Mouse (Mus musculus) brain, embryonic 14.5 days (tissue): ENCODE measurements around the gene Entpd7. TPM values are rescaled to one million over a fixed set of nuclear protein-coding genes. Genes with fewer than 3 reads are reported as not detected.

Source experiments
- DNase-seq: peaks from one replicate; pipeline ENCODE4 v3.0.0-alpha.2; 2011; ENCODE audit warnings: low read depth
- CTCF ChIP-seq: fragments of 200-500 bp; IDR thresholded peaks from 2 replicates; pipeline ENCODE4 v1.5.1; 2012; ENCODE audit warnings: inconsistent platforms, mild to moderate bottlenecking, moderate library complexity, borderline replicate concordance; ENCODE audit not compliant: insufficient read depth, insufficient read length; ENCODE audit errors: extremely low read depth
- POLR2A ChIP-seq: fragments of 200-500 bp; IDR thresholded peaks from 2 replicates; pipeline ENCODE4 v1.6.1; 2012; ENCODE audit warnings: mild to moderate bottlenecking, inconsistent platforms, borderline replicate concordance; ENCODE audit not compliant: poor library complexity, insufficient read depth, insufficient read length, severe bottlenecking; ENCODE audit errors: extremely low read depth
- polyA plus RNA-seq: library from polyadenylated mRNA; depleted of rRNA; stranded (reverse); fragments of >200 nt; gene quantifications from 2 replicates; pipeline ENCODE4 v1.2.3, GENCODE M21; 2012

The Entpd7 gene
- polyA plus RNA-seq, 1 experiment: 10.1 TPM

DNA sequence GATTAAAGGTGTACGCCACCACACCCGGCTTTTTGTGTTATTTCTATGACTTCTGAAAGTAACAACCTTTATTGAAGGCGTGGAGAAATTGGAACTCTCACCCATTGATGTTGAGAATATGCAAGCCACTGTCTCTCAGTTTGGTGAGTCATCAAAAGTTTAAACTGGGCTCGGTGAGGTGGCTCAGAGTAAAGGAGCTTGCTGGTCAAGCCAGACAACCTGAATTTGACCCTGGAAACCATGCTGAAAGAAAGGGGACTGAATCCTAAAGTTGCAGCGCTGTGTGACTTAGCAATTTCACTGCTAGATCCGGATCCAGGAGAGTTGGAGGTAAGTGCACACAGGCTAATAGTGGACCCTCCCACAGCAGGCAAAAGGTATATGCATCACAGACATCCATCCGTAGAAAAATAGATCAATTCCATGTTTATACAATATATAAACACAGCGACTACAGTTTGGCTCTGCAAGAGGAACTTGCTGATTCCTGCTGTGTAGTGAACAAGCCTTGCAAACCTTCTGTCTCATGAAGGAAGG, 10.9 kb upstream of the Entpd7 start:
- no peak for TF ChIP-seq POLR2A
- TF ChIP-seq CTCF: no peak
- DNase-seq: no peak

DNA sequence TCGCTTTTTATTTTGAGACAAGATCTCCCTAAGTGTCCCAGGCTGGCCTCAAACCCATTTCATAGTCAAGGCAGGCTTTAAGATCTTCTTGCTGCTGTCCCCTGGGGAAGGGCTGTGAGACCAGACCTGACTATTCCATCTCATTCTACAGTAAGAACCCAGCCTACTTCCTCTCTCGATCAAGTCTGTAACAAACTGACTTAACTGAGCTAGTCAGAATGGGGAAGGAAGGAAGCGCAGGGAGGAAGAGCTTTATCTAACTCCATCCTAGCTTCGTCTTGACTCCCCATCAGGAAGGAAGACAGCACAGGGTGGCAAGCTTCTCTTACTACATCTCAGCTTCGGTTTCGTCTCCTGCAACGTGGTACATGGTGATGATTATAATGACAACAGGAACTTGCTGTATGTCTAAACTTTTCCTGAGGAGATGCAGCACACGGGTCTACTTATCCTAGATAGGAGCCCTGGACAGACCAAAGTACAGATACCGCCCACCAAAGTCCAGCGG, 9.9 kb upstream of the Entpd7 start:
- TF ChIP-seq POLR2A (no peak), CTCF (no peak)
- DNase-seq: no peak

DNA sequence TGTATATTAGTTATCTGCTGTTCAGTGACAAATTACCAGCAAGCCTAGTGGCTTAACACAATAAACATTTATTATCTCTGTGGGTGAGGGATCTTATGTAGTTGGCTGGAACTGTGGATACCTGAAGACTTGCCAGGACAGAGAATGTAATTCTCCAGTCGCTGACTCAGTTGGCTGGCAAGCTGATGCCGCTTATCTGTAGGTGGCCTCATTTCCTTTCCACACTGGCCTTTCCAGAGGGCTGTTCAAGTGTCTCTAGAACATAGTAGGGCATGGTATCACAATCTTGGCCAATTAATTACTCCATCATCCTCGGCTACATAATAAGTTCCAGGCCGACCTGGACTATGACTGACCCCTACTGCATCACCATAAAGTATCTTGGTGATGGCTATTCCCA, 7.9 kb upstream of the Entpd7 start:
- DNase-seq: no peak
- TF ChIP-seq POLR2A: no peak
- TF ChIP-seq CTCF: no peak

DNA sequence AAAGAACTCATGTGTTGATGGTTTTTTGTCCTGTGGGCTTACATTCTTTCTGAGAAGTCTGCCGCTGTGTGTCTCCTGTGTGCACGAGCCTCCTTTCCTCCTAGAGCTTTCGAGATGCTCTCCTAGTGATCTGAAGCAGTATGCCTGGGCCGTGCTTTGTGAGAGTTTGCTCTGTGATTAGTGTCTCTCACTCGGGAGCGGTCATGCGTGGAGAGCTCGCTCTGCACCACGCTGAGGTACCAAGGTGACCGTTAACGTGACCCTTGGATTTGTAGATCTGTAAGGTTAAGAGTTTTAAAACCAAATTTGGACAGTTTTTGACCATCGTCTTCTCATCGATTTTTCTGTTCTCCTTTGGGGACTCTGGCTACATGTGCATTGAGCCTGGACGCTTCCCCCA, 3.3 kb downstream of the Entpd7 start:
- TF ChIP-seq POLR2A: no peak
- no peak for TF ChIP-seq CTCF
- no peak for DNase-seq

DNA sequence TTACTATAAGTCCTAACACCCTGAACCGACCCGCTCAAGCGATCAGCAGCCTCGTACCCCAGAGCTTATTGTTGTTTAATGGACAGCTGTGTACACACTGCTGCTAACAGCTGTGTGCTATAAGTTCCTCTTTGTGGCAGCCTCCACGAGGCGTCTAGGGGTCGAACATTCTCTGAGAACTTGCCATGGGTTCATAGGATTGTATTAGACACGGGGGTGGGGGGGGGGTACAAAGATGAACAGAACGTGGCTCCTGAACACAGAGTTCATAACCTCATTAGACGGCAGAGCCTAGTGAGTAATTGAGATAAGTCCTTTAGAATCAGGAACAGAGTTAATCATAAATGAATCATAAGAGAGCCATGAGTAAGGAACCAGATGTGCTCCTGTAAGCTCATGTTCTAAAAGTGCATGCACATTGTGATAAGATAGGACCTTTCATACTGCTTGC, 6.1 kb downstream of the Entpd7 start:
- DNase-seq: no peak
- no peak for TF ChIP-seq CTCF

DNA sequence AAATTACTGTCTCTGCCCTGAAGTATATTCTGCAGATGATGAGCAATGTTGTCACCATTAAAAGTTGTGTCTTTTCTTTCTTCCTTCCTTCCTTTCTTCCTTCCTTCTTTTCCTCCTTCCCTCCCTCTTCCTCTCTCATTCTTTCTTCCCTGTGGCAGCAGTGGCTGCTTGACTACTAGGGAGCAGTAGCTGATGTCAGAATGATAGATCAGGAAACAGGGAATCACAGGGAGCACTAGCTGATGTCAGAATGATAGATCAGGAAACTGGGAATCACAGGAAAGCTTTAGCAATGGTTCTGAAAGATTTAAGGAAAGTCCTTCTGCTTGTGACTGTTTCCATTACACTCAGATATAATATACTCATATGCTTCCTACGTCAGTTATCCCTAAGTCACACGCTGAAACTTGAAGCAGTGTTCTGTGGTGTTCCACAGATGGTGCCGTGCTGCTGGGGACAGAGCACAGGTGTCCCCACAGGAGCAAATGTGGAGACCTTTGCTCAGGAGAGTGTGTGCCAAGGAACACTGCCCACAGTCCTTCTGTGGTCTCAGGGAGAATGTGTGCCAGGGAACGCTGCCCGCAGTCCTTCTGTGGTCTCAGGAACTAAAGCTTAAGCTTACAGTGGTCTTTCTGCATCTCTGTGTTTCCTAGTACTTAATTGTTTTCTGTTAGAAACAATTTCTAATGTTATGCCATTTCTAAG, 8.3 kb downstream of the Entpd7 start:
- TF ChIP-seq CTCF: no peak
- no peak for TF ChIP-seq POLR2A
- no peak for DNase-seq

DNA sequence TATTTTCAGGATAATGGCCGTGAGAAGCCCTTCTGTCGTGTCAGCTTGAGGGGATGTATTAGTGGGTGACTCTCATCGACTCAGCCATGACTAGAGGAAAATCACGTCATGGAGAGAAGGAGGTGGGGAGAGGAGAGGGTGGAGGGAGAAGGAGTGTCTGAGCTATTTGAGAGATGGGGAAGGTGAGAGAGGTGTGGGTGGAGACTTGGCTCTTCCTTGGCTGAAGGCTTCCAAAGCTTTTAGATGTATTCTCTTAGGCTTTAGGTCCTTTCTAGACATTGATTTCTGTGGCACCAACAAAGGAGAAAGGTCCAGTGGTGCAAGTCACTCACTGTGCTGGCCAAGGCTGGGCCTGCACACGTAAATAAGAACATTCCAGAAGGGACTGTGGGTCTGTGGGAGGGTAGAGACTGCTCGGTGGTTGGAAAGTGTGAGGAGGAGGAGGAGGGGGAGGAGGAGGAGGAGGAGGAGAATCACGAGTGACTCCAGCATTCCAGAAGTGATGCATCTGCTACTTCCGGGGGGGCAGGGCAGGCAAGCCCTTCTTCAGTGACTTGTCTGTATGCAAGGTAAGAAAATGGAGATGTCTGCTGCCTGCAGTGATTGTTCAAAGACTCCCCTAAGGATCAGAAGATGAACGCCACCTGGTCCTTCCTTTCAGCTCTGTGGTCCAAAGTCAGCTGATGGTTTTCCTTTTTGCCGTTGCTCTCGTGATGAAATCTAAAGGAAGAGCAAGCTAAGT, 9.7 kb downstream of the Entpd7 start:
- TF ChIP-seq POLR2A (no peak), CTCF (no peak)

DNA sequence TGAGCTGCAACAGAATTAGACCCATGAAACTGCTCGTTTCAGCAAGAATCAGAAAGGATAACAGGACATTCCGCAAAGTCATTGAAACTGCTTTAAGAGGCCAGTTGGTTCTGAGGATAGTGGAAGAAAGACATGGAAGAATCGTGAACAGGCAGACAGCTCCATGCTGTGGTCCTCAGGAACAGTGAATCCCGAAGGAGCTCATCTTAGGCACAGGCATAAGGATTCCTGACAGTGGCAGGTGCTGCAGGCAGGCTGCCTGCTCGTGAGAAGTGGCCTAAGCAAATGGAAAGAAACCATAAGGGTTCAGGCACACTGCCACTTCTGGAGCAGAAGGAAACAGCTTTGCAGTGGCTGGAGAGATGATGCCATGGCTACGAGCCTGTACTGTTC, 10.3 kb downstream of the Entpd7 start:
- no peak for DNase-seq
- TF ChIP-seq CTCF (no peak), POLR2A (no peak)

More for the DNA sequence above, 9.7 kb downstream of the Entpd7 start:
- DNase-seq: no peak

DNA sequence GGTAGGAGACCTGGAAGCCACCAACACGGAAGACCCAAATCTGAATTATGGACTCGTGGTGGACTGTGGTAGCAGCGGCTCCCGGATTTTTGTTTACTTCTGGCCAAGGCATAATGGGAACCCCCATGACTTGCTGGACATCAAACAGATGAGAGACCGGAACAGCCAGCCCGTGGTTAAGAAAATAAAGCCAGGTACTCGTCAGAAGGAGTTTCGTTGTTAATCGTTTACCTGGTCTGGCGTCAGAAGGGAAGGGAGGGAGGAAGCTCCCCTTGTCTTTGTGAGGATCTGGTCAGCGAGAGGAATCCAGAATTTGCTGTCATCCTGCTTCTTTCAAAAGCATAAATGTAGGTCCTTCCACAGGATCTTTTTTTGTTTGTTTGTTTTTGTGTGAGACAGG, 14.7 kb downstream of the Entpd7 start:
- TF ChIP-seq CTCF (no peak), POLR2A (no peak)

DNA sequence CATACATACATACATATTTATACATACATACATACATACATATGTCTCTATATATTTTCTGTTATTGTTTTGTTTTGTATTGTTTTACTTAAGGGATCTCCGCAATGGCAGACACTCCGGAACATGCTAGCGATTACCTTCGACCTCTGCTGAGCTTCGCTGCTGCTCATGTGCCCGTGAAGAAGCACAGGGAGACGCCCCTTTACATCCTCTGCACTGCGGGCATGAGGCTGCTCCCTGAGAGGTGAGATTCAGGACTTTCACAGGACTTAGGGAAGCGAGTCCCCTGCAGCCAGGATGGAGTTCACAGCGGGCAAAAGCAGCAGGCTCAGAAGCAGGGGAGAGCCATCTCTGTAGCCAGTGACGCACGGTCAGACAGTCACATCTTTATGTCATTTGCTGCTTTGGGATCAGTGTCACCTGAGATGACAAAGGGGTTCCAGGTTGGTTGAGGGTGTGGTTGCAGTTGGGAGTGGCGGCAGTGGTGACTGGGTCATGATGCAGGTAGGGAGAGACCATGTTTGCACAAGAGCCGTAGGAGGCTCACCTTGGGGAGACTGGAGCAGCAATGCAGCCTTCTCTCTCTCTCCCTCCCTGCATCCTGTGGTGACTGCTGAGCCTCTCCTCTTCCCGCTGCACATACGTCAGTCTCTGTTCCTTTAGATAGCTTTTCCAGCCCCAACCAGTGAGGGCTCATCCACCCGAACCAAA, 15.5 kb downstream of the Entpd7 start:
- TF ChIP-seq POLR2A (no peak), CTCF (no peak)
- DNase-seq: no peak

More for the DNA sequence above, 14.7 kb downstream of the Entpd7 start:
- DNase-seq: no peak

DNA sequence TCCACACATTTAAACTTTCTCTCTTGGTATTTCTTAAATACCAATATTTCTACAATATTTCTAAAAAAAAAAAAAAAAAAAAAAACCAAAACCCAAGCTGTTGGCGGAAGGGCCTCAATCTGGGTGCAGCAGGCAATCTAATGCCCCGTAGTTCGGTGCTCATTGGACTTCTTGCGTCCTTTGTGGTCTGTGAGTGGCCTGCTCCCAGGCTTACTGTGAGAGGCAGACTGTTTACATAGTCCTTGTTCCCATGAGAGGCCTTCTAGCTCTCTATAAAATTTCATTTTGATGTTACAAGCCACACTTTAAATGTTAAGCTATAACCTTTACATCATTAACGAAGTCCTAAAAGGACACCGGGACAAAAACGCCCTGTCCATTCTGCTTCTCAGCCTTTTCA, 18.7 kb downstream of the Entpd7 start:
- no peak for DNase-seq
- TF ChIP-seq POLR2A (no peak), CTCF (no peak)

DNA sequence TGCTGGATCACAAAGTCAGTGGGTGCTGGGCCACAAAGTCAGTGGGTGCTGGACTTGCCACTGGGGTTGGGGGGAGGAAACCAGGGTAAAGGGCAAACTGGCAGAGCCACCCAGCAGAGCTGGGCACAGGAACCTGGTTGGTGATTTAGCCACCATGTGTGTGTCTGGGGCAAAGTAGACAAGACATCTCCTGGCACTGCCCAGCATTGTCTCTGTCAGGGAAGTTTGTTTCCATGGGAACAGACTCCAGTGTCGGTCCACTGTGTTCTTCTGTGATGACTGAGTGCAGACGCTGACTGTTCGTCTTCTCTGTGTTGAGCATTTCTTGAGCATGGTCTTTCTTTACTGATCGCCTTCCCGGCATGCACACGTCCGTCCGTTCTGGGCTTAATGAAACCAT, 19.8 kb downstream of the Entpd7 start:
- TF ChIP-seq CTCF: no peak
- TF ChIP-seq POLR2A: no peak
- no peak for DNase-seq
